Mouse (Mus musculus) kidney, adult 2 months (tissue): ENCODE measurements around the gene Jpt1. TPM values are rescaled to one million over a fixed set of nuclear protein-coding genes. Genes with fewer than 3 reads are reported as not detected.

Experiments
- DNase-seq: peaks from one replicate; pipeline ENCODE4 v3.0.0; 2021
- H3K27ac ChIP-seq: fragments of 200-500 bp; 2 replicates; pipeline ENCODE4 v1.5.1; 2012; ENCODE audit warnings: low read depth, low read length, control low read depth, inconsistent platforms; ENCODE audit not compliant: insufficient read depth
- H3K27me3 ChIP-seq: fragments of 200-500 bp; replicated peaks from 2 replicates; pipeline ENCODE4 v1.6.1; 2012; ENCODE audit warnings: mild to moderate bottlenecking, moderate library complexity, low read length, inconsistent platforms; ENCODE audit not compliant: control insufficient read depth, insufficient read depth
- H3K36me3 ChIP-seq: fragments of 200-500 bp; 2 replicates; pipeline ENCODE4 v1.6.1; 2012; ENCODE audit warnings: mild to moderate bottlenecking, moderate library complexity, low read length, inconsistent platforms; ENCODE audit not compliant: control insufficient read depth, insufficient read depth
- H3K4me1 ChIP-seq: fragments of 200-500 bp; 2 replicates; pipeline ENCODE4 v1.6.1; 2011; ENCODE audit warnings: low read length; ENCODE audit not compliant: control insufficient read depth, insufficient read depth
- H3K4me3 ChIP-seq: fragments of 200-500 bp; 2 replicates; pipeline ENCODE4 v1.5.1; 2011; ENCODE audit warnings: mild to moderate bottlenecking, low read depth, low read length, control low read depth; ENCODE audit not compliant: insufficient read depth
- CTCF ChIP-seq: fragments of 200-500 bp; conservative IDR thresholded peaks from 2 replicates; pipeline ENCODE4 v1.5.1; 2011; ENCODE audit warnings: low read depth, mild to moderate bottlenecking, control low read depth, low read length, moderate library complexity, mixed read lengths; ENCODE audit not compliant: insufficient read depth, insufficient read length
- POLR2A ChIP-seq: fragments of 200-500 bp; IDR thresholded peaks from one replicate; pipeline ENCODE4 v1.6.1; 2011; ENCODE audit warnings: low read depth, low read length, control low read depth
- WGBS: fragments of 180-500 bp; shearing (Covaris S2); methylation state at CpG from one replicate; pipeline ENCODE4 v1.1.7; 2018; 5-methylcytosine and 5-hydroxymethylcytosine counted together
- polyA plus RNA-seq: library from polyadenylated mRNA; depleted of rRNA; stranded (reverse); fragments of >200 nt; gene quantifications from 2 replicates; pipeline ENCODE4 v1.2.3, GENCODE M21; 2012

The Jpt1 gene
- polyA plus RNA-seq, 1 experiment: 64.9 TPM

DNA sequence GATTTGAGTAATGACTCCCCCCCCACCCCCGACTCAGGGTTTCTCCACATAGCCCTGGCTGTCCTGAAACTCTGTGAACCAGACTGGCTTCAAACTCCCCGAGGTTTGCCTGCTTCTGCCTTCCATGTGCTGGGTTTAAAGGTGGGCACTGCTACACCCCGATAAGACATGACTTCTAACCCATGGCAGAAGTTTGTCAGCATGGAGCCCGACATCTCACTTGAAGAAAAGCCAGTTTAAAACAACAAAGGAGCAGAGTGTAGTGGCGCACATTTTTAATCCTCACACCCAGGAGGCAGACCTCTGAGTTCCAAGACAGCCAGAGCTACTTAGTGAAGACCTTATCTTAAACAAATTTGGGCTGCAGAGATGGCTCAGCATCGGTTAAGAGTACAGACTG, 21.8 kb downstream of the Jpt1 start:
- Histone ChIP-seq H3K4me3 (peak overlapping the region; percentile 77; the same call in 1 of the 2 replicates), H3K27ac (no peak overlapping the region), H3K36me3 (no peaks in the 10 kb centered on the region), H3K4me1 (no peaks in the 10 kb centered on the region; the same call in 1 of the 2 replicates), H3K27me3 (no peaks in the 10 kb centered on the region)
- DNase-seq: no peak
- no peak for TF ChIP-seq CTCF
- no peak for TF ChIP-seq POLR2A
- 36% methylated on average over 6 of the region's 6 CpGs for WGBS

- Histone ChIP-seq H3K36me3 (no peaks in the 10 kb centered on the region), H3K4me1 (no peaks in the 10 kb centered on the region; the same call in 1 of the 2 replicates), H3K27me3 (no peaks in the 10 kb centered on the region), H3K27ac (peak within 1 kb of the TSS; percentile 12; the same call in 1 of the 2 replicates), H3K4me3 (peak within 1 kb of the TSS; percentile 77)
- WGBS: under 1% methylated on average over 43 of the region's 43 CpGs
- TF ChIP-seq CTCF: peak; percentile 73
- peak; percentile 21 for TF ChIP-seq POLR2A
- peak; percentile 90 for DNase-seq
Observed at GRCm38 (mm10) chr11:115491356-115492083, 22.7 kb downstream of the Jpt1 start, which contains the start of gene Nt5c. Gene Nt5c, minus strand, starts transcription at chr11:115491862.

GRCm38 (mm10) chr11:115490441-115491355, 23.5 kb downstream of the Jpt1 start:
- 36% methylated on average over 25 of the region's 25 CpGs for WGBS
- no peak for DNase-seq
- peak overlapping the region; percentile 77 for H3K4me3 ChIP-seq
- H3K36me3 ChIP-seq: no peaks in the 10 kb centered on the region
- H3K27me3 ChIP-seq: no peaks in the 10 kb centered on the region
- TF ChIP-seq POLR2A: no peak
- TF ChIP-seq CTCF: no peak
- H3K27ac ChIP-seq: no peak overlapping the region
- no peaks in the 10 kb centered on the region; the same call in 1 of the 2 replicates for H3K4me1 ChIP-seq

GRCm38 (mm10) chr11:115488551-115489104, 25.6 kb downstream of the Jpt1 start:
- Histone ChIP-seq H3K27me3 (no peaks in the 10 kb centered on the region), H3K4me1 (no peaks in the 10 kb centered on the region; the same call in 1 of the 2 replicates), H3K27ac (no peak overlapping the region), H3K4me3 (no peak overlapping the region), H3K36me3 (no peaks in the 10 kb centered on the region)
- TF ChIP-seq POLR2A (no peak), CTCF (no peak)
- DNase-seq: no peak
- WGBS: 91% methylated on average over 19 of the region's 19 CpGs

GRCm38 (mm10) chr11:115485155-115485554, 29.0 kb downstream of the Jpt1 start:
- TF ChIP-seq POLR2A (no peak), CTCF (no peak)
- no peak for DNase-seq

DNA sequence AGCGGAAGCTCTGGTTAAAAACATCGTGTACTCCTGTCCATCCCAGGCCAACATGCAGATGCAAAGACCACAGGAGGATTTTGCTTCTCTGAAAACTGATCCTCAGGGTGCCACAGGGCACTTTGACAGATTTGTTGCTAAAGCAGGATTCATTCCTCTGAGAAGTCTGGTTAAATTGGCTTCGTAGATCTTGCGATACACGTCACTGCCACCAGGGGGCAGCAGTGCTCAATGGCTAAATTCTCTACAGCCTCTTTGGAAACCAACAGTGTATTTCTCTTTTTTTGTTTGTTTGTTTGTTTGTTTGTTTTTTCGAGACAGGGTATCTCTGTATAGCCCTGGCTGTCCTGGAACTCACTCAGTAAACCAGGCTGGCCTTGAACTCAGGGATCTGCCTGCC, 30.5 kb downstream of the Jpt1 start:
- TF ChIP-seq CTCF (peak; percentile 88), POLR2A (no peak)
- WGBS: 18% methylated on average over 6 of the region's 6 CpGs
- DNase-seq: peak; percentile 75
- no peaks in the 10 kb centered on the region for H3K4me1 ChIP-seq
- H3K27ac ChIP-seq: no peak overlapping the region
- no peaks in the 10 kb centered on the region for H3K27me3 ChIP-seq
- H3K4me3 ChIP-seq: no peak overlapping the region
- H3K36me3 ChIP-seq: no peaks in the 10 kb centered on the region

More at GRCm38 (mm10) chr11:115485155-115485554, 29.0 kb downstream of the Jpt1 start:
- H3K4me3 ChIP-seq: no peak overlapping the region
- WGBS: 79% methylated on average over 12 of the region's 12 CpGs
- no peaks in the 10 kb centered on the region for H3K4me1 ChIP-seq
- no peak overlapping the region for H3K27ac ChIP-seq
- H3K36me3 ChIP-seq: no peaks in the 10 kb centered on the region
- no peaks in the 10 kb centered on the region for H3K27me3 ChIP-seq
